7 mouse cellular contexts compared by ENCODE assay signal in genomic region chr7:80860227-80860626, GRCm38 (mm10). TPM values are rescaled to one million over a fixed set of nuclear protein-coding genes. Genes with fewer than 3 reads are reported as not detected.
A peak's percentile ranks its signal among the peaks of the same experiment; 100 is the strongest.
DNase-seq lines count a peak whose midpoint lies in the region; ATAC-seq lines count a peak whose summit lies in the region.

No protein-coding gene starts in this region.

- DNase-seq in ES-CJ7 (ENCODE audit: low read depth, low spot score) = peak; percentile 76
- peak; percentile 71 for DNase-seq in adrenal gland, adult 8-10 months
- DNase-seq in embryonic facial prominence, embryonic 10.5 days (ENCODE audit: low spot score) = peak; percentile 81
- peak; percentile 76 for DNase-seq in kidney, postnatal 10 days
- peak; percentile 74 to 75 for DNase-seq in lung, postnatal 4 days
- DNase-seq in right cerebral cortex, postnatal 14 days = peak; percentile 37

- H3K9ac ChIP-seq in heart, embryonic 16.5 days (ENCODE audit: low read length) = peak overlapping the region; percentile 75

- peaks cover 37% of the 10 kb centered on the region for H3K4me1 ChIP-seq in embryonic facial prominence, embryonic 10.5 days
- peaks cover 35% of the 10 kb centered on the region for H3K4me1 ChIP-seq in heart, embryonic 16.5 days (ENCODE audit: control insufficient read depth, insufficient read depth, low read length)

- no peaks in the 10 kb centered on the region for H3K27me3 ChIP-seq in embryonic facial prominence, embryonic 10.5 days (replicated peaks; ENCODE audit: low read depth, poor library complexity, severe bottlenecking)
- H3K27me3 ChIP-seq in heart, embryonic 16.5 days (ENCODE audit: control insufficient read depth, insufficient read depth, low read length) = no peaks in the 10 kb centered on the region

- no peaks in the 10 kb centered on the region for H3K9me3 ChIP-seq in embryonic facial prominence, embryonic 10.5 days
- H3K9me3 ChIP-seq in heart, embryonic 16.5 days (replicated peaks; ENCODE audit: control insufficient read depth, low read length) = no peaks in the 10 kb centered on the region

- H3K36me3 ChIP-seq in embryonic facial prominence, embryonic 10.5 days (replicated peaks) = peaks cover 23% of the 10 kb centered on the region
- H3K36me3 ChIP-seq in heart, embryonic 16.5 days (ENCODE audit: control insufficient read depth, insufficient read depth) = 0 out of 2 replicates have a peak, but pooled peaks cover 3% of the 10 kb centered on the region

- peak overlapping the region; percentile 93 for H3K4me2 ChIP-seq in heart, embryonic 16.5 days (ENCODE audit: low read depth, low read length)

- WGBS in embryonic facial prominence, embryonic 10.5 days = 1% methylated on average over 13 of the region's 13 CpGs
- under 1% methylated on average over 13 of the region's 13 CpGs for WGBS in heart, embryonic 16.5 days

- peak; percentile 45; the same call in 1 of the 2 replicates for ATAC-seq in heart, embryonic 16.5 days (replicated peaks; ENCODE audit: extremely low read depth, insufficient read depth, low FRiP score)

- peak overlapping the region; percentile 87 for H3K4me3 ChIP-seq in embryonic facial prominence, embryonic 10.5 days
- H3K4me3 ChIP-seq in heart, embryonic 16.5 days (ENCODE audit: low read length) = peak overlapping the region; percentile 85

- peak overlapping the region; percentile 100 for H3K27ac ChIP-seq in embryonic facial prominence, embryonic 10.5 days (replicated peaks)
- H3K27ac ChIP-seq in heart, embryonic 16.5 days (ENCODE audit: low read length) = peak overlapping the region; percentile 24; the same call in 1 of the 2 replicates

RNA-seq across cellular contexts. Expression of gene Zscan2, which starts 0.5 kb away (rescaled TPM):
- total RNA-seq in adrenal gland, adult 8-10 months (2022) = 10 to 100 TPM in 2 of 4 experiments, 1 to 10 TPM in 2; 6.3 to 10.4 (median 9.7) TPM
- 3.0 and 3.5 TPM in 2 replicates for polyA plus RNA-seq in embryonic facial prominence, embryonic 10.5 days (2016; fragmentation: Nextera tagmentation; extraction: Ambion mirVana)
- 1.4 and 2.0 TPM in 2 replicates for polyA plus RNA-seq in heart, embryonic 16.5 days (2015; fragmentation: Nextera tagmentation; extraction: Ambion mirVana)

RNA-seq across cellular contexts. Expression of gene Iqgap1, which starts 34.5 kb away (rescaled TPM):
- total RNA-seq in adrenal gland, adult 8-10 months (2022) = 100 to 1,000 TPM in 2 of 4 experiments, 10 to 100 TPM in 2; 82.6 to 138 (median 109) TPM
- 29.2 and 29.3 TPM in 2 replicates for polyA plus RNA-seq in embryonic facial prominence, embryonic 10.5 days (2016; fragmentation: Nextera tagmentation; extraction: Ambion mirVana)
- polyA plus RNA-seq in heart, embryonic 16.5 days (2015; fragmentation: Nextera tagmentation; extraction: Ambion mirVana) = 49.0 and 51.6 TPM in 2 replicates

RNA-seq across cellular contexts. Expression of gene Wdr73, which starts 40.8 kb away (rescaled TPM):
- total RNA-seq in adrenal gland, adult 8-10 months (2022) = 10 to 100 TPM; 18.4 to 26.8 (median 24.0) TPM
- 49.1 and 52.0 TPM in 2 replicates for polyA plus RNA-seq in embryonic facial prominence, embryonic 10.5 days (2016; fragmentation: Nextera tagmentation; extraction: Ambion mirVana)
- polyA plus RNA-seq in heart, embryonic 16.5 days (2015; fragmentation: Nextera tagmentation; extraction: Ambion mirVana) = 19.7 and 21.5 TPM in 2 replicates

RNA-seq across cellular contexts. Expression of gene Nmb, which starts 44.6 kb away (rescaled TPM):
- total RNA-seq in adrenal gland, adult 8-10 months (2022) = 1 to 10 TPM; 2.7 to 6.5 (median 3.4) TPM
- 7.0 and 7.4 TPM in 2 replicates for polyA plus RNA-seq in embryonic facial prominence, embryonic 10.5 days (2016; fragmentation: Nextera tagmentation; extraction: Ambion mirVana)
- polyA plus RNA-seq in heart, embryonic 16.5 days (2015; fragmentation: Nextera tagmentation; extraction: Ambion mirVana) = 4.9 and 5.8 TPM in 2 replicates

Comparison
In these comparisons a context has a peak if more than half of its experiments do, and no peak if none do; other contexts are left out.
1. Peak in every context shown above with its lines: DNase-seq, ATAC-seq, H3K4me3 ChIP-seq and H3K27ac ChIP-seq.